Mouse (Mus musculus): ENCODE measurements at regions not wholly inside any gene's neighbourhood (a gene's known extent, or its start where the extent isn't known, plus 50 kb on each side); places are given as distances from the start of the nearest gene placed in this dataset.

GRCm38 (mm10) chrX:139392777-139393176, 59.3 kb downstream of the Trap1a start:
- Histone ChIP-seq H3K4me3 (no peak overlapping the region), H3K4me1 (replicated peaks) (no peaks in the 10 kb centered on the region; the same call in 1 of the 2 replicates), H3K9me3 (no peaks in the 10 kb centered on the region), H3K9ac (no peak overlapping the region), H3K4me2 (no peak overlapping the region), H3K27ac (no peak overlapping the region), H3K36me3 (no peaks in the 10 kb centered on the region), H3K27me3 (no peaks in the 10 kb centered on the region)
- ATAC-seq (ENCODE audit: low FRiP score): peak; percentile 43; the same call in 1 of the 2 replicates
- WGBS: 45% methylated on average over 3 of the region's 3 CpGs

- ATAC-seq (ENCODE audit: low FRiP score): no peak
- Histone ChIP-seq H3K36me3 (no peaks in the 10 kb centered on the region), H3K9ac (no peak overlapping the region), H3K4me3 (no peak overlapping the region), H3K27me3 (no peaks in the 10 kb centered on the region), H3K27ac (no peak overlapping the region), H3K4me2 (no peak overlapping the region), H3K4me1 (replicated peaks) (no peaks in the 10 kb centered on the region), H3K9me3 (no peaks in the 10 kb centered on the region)
- WGBS: 70% methylated on average over 6 of the region's 6 CpGs
Measured at GRCm38 (mm10) chrX:139416701-139417100, 63.5 kb upstream of the D330045A20Rik start.

- no peaks in the 10 kb centered on the region for H3K4me1 ChIP-seq (replicated peaks)
- H3K4me2 ChIP-seq: no peak overlapping the region
- no peak overlapping the region for H3K9ac ChIP-seq
- no peaks in the 10 kb centered on the region for H3K9me3 ChIP-seq
- no peak for ATAC-seq (ENCODE audit: low FRiP score)
- 84% methylated on average over 6 of the region's 6 CpGs for WGBS
- no peak overlapping the region for H3K4me3 ChIP-seq
- no peak overlapping the region for H3K27ac ChIP-seq
- H3K27me3 ChIP-seq: no peaks in the 10 kb centered on the region
- H3K36me3 ChIP-seq: no peaks in the 10 kb centered on the region
Measured at GRCm38 (mm10) chrX:139419867-139420266, 60.3 kb upstream of the D330045A20Rik start.

GRCm38 (mm10) chrX:139424307-139424706, 55.9 kb upstream of the D330045A20Rik start:
- Histone ChIP-seq H3K9ac (no peak overlapping the region), H3K4me2 (no peak overlapping the region), H3K27me3 (no peaks in the 10 kb centered on the region), H3K36me3 (no peaks in the 10 kb centered on the region), H3K4me3 (no peak overlapping the region), H3K4me1 (replicated peaks) (no peaks in the 10 kb centered on the region), H3K27ac (no peak overlapping the region), H3K9me3 (no peaks in the 10 kb centered on the region)
- 93% methylated on average over 1 of the region's 1 CpGs for WGBS
- no peak for ATAC-seq (ENCODE audit: low FRiP score)

All from hindbrain, embryonic 13.5 days (tissue).